ENCODE assay signal across 27 mouse cellular contexts in the genomic region with DNA sequence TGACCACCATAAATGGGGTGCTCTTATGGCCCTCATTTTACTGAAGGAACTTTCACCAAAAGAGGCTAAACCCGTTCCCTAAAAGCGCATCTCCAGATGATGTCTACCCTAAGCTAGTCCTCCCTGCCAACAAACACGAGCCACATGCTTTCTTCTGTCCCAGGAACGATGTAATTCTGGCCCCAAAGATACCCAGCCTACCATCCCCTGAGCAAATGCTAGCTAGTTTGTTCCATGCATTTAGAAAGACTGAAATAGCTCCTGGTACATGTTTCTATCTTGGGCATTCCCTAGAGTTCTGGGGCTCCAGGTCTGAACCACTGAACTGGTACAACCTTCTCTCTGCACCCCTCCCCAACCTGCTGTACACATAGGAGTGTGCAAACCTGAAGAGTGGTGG. TPM values are rescaled to one million over a fixed set of nuclear protein-coding genes. Genes with fewer than 3 reads are reported as not detected.
DNase-seq lines count a peak whose midpoint lies in the region; ATAC-seq and TF ChIP-seq lines count a peak whose summit lies in the region.
"Had no signal": no experiment of that assay in that cellular context is flagged by ENCODE, and none has a peak within 500 bp of the region (broad histone marks: within the 10 kb centered on the region; RNA-seq: fewer than 3 reads in every experiment).

No protein-coding gene starts in this region.

- ATAC-seq in frontal cortex, adult (ENCODE audit: low TSS enrichment): peak; percentile 86
- ATAC-seq: forebrain, embryonic 13.5 days; forebrain, embryonic 15.5 days had no signal

- H3K4me1 ChIP-seq in olfactory bulb, adult 2 months (ENCODE audit: control insufficient read depth, insufficient read depth, low read length): no peaks in the 10 kb centered on the region
- H3K4me1 ChIP-seq: embryonic facial prominence, embryonic 12.5 days; forebrain, embryonic 15.5 days had no signal

- TF ChIP-seq CTCF in layer of hippocampus, adult 2 months (conservative IDR thresholded peaks at IDR 0.05): no peak
- TF ChIP-seq CTCF in olfactory bulb, adult 2 months (IDR thresholded peaks at IDR 0.05; ENCODE audit: insufficient read depth, low read depth, low read length): no peak

- no peak for DNase-seq in frontal cortex, adult 2 months (ENCODE audit: extremely low spot score in 1 of 2, low spot score in 1 of 2)
- DNase-seq in layer of hippocampus, adult 2 months (ENCODE audit: low spot score in 2 of 2): no peak
- no peak for DNase-seq in layer of hippocampus, adult 9-11 months
- peak; percentile 51 for DNase-seq in brain, adult 2 months (ENCODE audit: low read depth, low spot score)
- no peak for DNase-seq in right cerebral cortex, postnatal 25 days
- DNase-seq in kidney, postnatal 36 days: no peak
- DNase-seq: adrenal gland, adult 2 months; adrenal gland, postnatal 10 days; adrenal gland, postnatal 25 days; cerebellum, adult 18-20 months; cerebellum, adult 9-10 months; cerebellum, postnatal 10 days; cerebellum, postnatal 25 days; forebrain, postnatal 0 days had no signal

- no peak for TF ChIP-seq POLR2A in olfactory bulb, adult 2 months (IDR thresholded peaks at IDR 0.05; ENCODE audit: insufficient read depth, low read depth, low read length)

- WGBS in olfactory bulb, adult 2 months: 70% methylated on average over 4 of the region's 4 CpGs

- H3K27ac ChIP-seq in layer of hippocampus, adult 2 months: 0 out of 2 replicates have a peak overlapping the region, but pooled peaks have one; percentile 19
- peak overlapping the region; percentile 20; the same call in 1 of the 2 replicates for H3K27ac ChIP-seq in olfactory bulb, adult 2 months (ENCODE audit: insufficient read depth, low read depth, low read length)
- H3K27ac ChIP-seq: embryonic facial prominence, embryonic 10.5 days; embryonic facial prominence, embryonic 12.5 days; forebrain, embryonic 13.5 days; forebrain, embryonic 15.5 days had no signal

- H3K4me3 ChIP-seq in layer of hippocampus, adult 2 months: no peak overlapping the region
- no peak overlapping the region for H3K4me3 ChIP-seq in olfactory bulb, adult 2 months (ENCODE audit: insufficient read depth, low read depth, low read length)
- H3K4me3 ChIP-seq: embryonic facial prominence, embryonic 10.5 days; embryonic facial prominence, embryonic 12.5 days; forebrain, embryonic 13.5 days; forebrain, embryonic 15.5 days had no signal

RNA-seq across cellular contexts. Expression of gene Gm8439, which starts 2.4 kb away (rescaled TPM):
- not detected in 2 replicates for polyA plus RNA-seq in frontal cortex, adult 2 months (2012; rRNA removed)
- not detected for total RNA-seq in layer of hippocampus, adult 2 months (2021)
- polyA plus RNA-seq in olfactory bulb, adult 2 months (2012; ENCODE audit: insufficient read depth, insufficient read length, low replicate concordance, missing spikeins): not detected in 2 replicates
- total RNA-seq: adrenal gland, adult 2 months; adrenal gland, postnatal 10 days; adrenal gland, postnatal 25 days; adrenal gland, postnatal 4 days; ES-E14; forebrain, postnatal 0 days; MEL had no signal
- polyA plus RNA-seq: adrenal gland, adult 2 months; C2C12; cortical plate, adult 2 months; embryonic facial prominence, embryonic 10.5 days; embryonic facial prominence, embryonic 12.5 days; embryonic facial prominence, embryonic 14.5 days; forebrain, embryonic 11.5 days; forebrain, embryonic 13.5 days; forebrain, embryonic 15.5 days; forebrain, postnatal 0 days had no signal

RNA-seq across cellular contexts. Expression of gene Ctps, which starts 20.9 kb away (rescaled TPM):
- 27.9 and 29.8 TPM in 2 replicates for polyA plus RNA-seq in frontal cortex, adult 2 months (2012; rRNA removed)
- 10 to 100 TPM; 33.5 to 38.4 TPM for total RNA-seq in layer of hippocampus, adult 2 months (2021)
- not detected in 2 replicates for polyA plus RNA-seq in olfactory bulb, adult 2 months (2012; ENCODE audit: insufficient read depth, insufficient read length, low replicate concordance, missing spikeins)

RNA-seq across cellular contexts. Expression of gene Slfnl1, which starts 58.9 kb away (rescaled TPM):
- 0.11 and 0.14 TPM in 2 replicates for polyA plus RNA-seq in frontal cortex, adult 2 months (2012; rRNA removed)
- total RNA-seq in layer of hippocampus, adult 2 months (2021): under 1 TPM; 0.27 to 0.33 TPM
- polyA plus RNA-seq in olfactory bulb, adult 2 months (2012; ENCODE audit: insufficient read depth, insufficient read length, low replicate concordance, missing spikeins): not detected in 2 replicates
- total RNA-seq: ES-E14; forebrain, postnatal 0 days; MEL had no signal
- polyA plus RNA-seq: embryonic facial prominence, embryonic 10.5 days; embryonic facial prominence, embryonic 12.5 days; embryonic facial prominence, embryonic 14.5 days; forebrain, embryonic 11.5 days; forebrain, embryonic 13.5 days; forebrain, embryonic 15.5 days; forebrain, postnatal 0 days had no signal
